Mouse (Mus musculus): ENCODE measurements around the gene Hoga1. TPM values are rescaled to one million over a fixed set of nuclear protein-coding genes. Genes with fewer than 3 reads are reported as not detected.

Gene Hoga1
- polyA plus RNA-seq (2012; ENCODE audit: low replicate concordance) = 0.80 TPM in 1 of 2 replicates, not detected in the other

DNA sequence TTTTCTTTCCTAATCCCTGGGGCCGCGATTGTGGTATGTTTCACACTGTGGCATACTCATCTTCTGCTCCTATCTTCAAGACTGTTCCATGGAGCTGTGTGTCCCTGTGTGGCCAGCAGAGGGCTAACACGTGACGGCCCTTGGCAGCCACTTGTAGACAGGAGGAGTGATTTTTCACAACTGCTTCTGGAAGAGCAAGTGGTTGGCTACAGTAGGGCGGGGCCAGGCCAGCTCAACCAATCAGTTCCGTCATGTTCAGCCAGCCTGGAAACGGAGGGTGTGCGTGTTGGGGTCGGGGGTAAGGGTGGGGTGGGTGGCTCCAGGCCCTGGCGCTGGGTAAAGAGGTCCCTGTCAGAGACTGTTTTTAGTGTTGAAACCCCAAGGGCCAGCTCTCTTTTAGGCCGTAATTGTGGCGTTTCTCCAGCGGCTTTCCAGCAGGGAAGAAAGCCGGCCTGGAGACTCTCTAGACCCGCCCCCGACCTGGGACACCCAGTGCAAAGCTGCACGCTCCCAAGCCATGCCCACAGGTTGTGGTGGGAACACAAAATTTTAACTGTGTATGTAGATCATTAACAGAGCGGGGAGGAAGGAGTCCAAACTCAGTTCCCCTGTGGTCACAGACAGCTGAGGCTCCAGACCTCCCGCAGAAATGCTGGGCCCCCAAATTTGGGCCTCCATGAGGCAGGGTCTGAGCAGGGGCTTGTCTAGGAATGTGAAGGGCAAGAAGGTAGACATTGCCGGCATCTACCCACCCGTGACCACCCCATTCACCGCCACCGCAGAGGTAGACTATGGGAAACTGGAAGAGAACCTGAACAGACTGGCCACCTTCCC lies at the start of gene Hoga1:
TSS of gene Hoga1 (plus strand) at position 342 of the 834 bp plus-strand sequence.

DNA sequence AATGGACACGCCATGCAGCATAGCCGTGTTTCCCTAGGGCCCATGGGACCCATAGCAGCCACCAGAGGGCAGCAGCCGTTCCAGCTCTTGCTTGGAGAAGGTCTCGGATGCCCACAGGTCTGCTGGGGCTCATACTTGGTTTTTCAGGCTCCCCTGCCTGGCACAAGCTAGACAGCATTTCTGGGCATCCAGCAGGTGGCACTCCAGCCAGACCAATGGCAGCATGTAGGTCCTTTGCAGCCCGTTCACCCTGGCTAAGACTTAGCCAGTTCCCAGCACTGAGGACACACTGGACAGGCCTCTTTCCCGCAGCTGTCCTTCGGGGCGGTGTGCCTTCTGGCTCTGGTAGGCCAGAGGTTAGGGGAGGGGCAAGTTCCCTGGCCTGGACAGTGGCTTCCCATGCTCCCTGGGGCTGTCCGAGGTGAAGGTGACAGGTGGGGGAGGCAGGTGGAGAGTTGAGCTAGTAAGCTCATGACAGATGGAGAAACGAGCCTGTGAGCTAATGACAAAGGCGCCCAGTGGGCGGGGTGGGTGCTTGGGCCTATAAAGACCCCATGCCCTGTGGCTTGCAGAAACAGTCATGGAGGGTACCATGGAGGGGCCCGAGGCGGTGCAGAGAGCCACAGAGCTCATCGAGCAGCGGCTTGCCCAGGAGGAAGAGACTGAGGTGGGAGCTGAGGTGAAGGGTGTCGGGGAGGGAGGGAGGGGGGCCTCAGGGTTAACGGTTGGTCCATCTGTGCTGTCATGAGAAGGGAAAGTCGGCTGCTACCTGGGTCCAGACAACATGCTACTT lies 9.8 kb upstream of the Hoga1 start, which contains the start of gene Ankrd2:
TSS of gene Ankrd2 (plus strand) at position 545 of the 793 bp plus-strand sequence.

DNA sequence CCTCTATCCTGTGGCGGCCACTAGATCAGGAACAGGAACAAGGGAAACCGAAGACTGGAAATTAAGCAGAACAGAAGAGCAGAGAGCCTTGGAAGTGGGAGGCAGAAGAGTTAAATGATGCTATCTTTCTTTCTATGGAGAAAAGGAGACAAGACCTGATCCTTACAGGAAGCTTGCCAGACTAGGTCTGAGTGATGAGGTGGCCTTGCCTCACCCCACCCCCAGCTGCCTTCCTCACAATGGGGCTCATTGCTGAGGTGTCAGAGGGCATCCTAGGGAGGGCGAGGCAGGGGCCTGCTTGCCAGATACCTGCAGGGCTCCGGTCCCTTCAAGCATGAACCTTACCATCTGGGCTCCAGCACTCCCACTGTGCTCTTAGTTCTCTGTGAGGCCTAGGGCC lies 6.5 kb downstream of the Hoga1 start, which contains the start of gene 4933411K16Rik:
TSS of gene 4933411K16Rik (plus strand) at position 301 of the 400 bp plus-strand sequence.

DNA sequence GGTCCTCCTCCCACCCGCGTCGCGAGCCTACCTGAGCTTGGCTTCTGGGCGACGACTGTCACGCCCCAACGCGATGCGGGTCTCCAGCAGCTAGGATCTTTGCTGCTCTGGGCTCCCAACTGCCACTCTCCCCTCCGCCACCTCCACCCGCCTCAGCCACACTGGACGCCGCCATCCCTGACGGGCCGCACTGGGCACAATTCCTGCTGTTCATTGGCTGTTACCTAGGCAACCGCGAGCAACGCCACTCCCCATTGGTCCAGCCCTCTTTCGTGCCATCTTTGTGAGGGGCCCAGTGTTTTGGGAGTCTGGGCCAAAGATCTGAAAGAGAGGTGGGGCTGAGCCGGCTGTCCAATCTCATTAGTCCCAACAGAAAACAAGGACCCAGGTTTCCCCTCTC lies 40.8 kb downstream of the Hoga1 start, which contains the start of gene Morn4:
TSS of gene Morn4 (minus strand) at position 192 of the 400 bp plus-strand sequence.

DNA sequence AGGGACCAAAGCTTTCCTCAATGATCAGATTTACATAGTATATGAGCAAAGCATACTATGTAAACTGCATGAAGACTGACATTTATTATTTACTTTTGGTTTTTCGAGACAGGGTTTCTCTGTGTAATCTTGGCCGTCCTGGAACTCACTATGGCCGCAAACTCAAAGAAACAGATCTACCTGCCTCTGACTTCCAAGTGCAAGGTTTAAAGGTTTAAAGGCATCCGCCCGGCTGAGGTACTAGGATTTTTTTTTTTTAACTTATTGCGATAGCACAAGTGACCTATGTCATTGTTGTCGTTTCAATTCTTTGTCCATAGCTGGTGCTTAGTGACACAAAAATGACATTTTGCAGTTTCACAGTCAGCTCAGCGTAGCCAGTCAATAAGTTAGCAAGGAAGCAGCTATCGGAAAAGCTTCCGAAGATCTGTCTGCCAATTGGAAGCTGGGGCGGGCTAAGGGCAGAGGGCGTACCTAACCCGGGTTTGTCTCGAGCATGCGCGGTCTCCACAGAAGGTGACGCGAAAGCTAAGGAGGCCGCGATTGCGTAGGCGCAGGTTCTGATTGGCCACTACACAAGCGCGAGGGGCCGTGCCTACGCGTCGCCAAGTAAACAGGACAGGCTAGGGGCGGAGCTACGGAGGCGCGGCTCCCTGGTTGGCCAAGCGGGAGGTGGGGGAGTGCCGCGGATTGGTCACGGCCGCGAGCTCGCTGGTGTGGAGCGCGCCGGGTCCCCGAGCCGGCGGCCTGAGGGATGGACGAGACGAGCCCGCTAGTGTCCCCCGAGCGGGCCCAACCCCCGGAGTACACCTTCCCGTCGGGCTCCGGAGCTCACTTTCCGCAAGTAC lies 44.6 kb downstream of the Hoga1 start, which contains the start of gene Pi4k2a:
TSS of gene Pi4k2a (plus strand) at position 723 of the 848 bp plus-strand sequence.

Other genes with a start within 250 kb of the Hoga1 start
- gene Arhgap19, start 243.6 kb upstream of the Hoga1 start, polyA plus RNA-seq (2012; ENCODE audit: low replicate concordance) = 1.1 and 1.4 TPM in 2 replicates
- 14.5 and 27.0 TPM in 2 replicates for gene Frat1, start 215.6 kb upstream of the Hoga1 start, polyA plus RNA-seq (2012; ENCODE audit: low replicate concordance)
- gene Frat2, start 197.5 kb upstream of the Hoga1 start, polyA plus RNA-seq (2012; ENCODE audit: low replicate concordance) = 12.4 and 20.4 TPM in 2 replicates
- 8.6 and 10.4 TPM in 2 replicates for gene Rrp12, start 149.4 kb upstream of the Hoga1 start, polyA plus RNA-seq (2012; ENCODE audit: low replicate concordance)
- 97.8 and 113 TPM in 2 replicates for gene Pgam1, start 133.7 kb upstream of the Hoga1 start, polyA plus RNA-seq (2012; ENCODE audit: low replicate concordance)
- gene Exosc1, start 112.2 kb upstream of the Hoga1 start, polyA plus RNA-seq (2012; ENCODE audit: low replicate concordance) = 4.3 and 12.1 TPM in 2 replicates
- gene Zdhhc16, start 112.1 kb upstream of the Hoga1 start, polyA plus RNA-seq (2012; ENCODE audit: low replicate concordance) = 19.2 and 21.3 TPM in 2 replicates
- 16.1 and 17.4 TPM in 2 replicates for gene Mms19, start 64.5 kb upstream of the Hoga1 start, polyA plus RNA-seq (2012; ENCODE audit: low replicate concordance)
- gene Ubtd1, start 63.8 kb upstream of the Hoga1 start, polyA plus RNA-seq (2012; ENCODE audit: low replicate concordance) = 21.5 and 23.0 TPM in 2 replicates
- 0.88 and 2.3 TPM in 2 replicates for gene Ankrd2, start 9.6 kb upstream of the Hoga1 start, polyA plus RNA-seq (2012; ENCODE audit: low replicate concordance)
- 0.08 TPM in 1 of 2 replicates, not detected in the other for gene 4933411K16Rik, start 6.6 kb downstream of the Hoga1 start, polyA plus RNA-seq (2012; ENCODE audit: low replicate concordance)
- gene Morn4, start 40.7 kb downstream of the Hoga1 start, polyA plus RNA-seq (2012; ENCODE audit: low replicate concordance) = 0.08 TPM in 2 replicates
- gene Pi4k2a, start 44.9 kb downstream of the Hoga1 start, polyA plus RNA-seq (2012; ENCODE audit: low replicate concordance) = 28.0 and 54.8 TPM in 2 replicates
- gene Avpi1, start 83.4 kb downstream of the Hoga1 start, polyA plus RNA-seq (2012; ENCODE audit: low replicate concordance) = 26.7 and 58.4 TPM in 2 replicates
- 17.7 and 33.9 TPM in 2 replicates for gene Marveld1, start 101.8 kb downstream of the Hoga1 start, polyA plus RNA-seq (2012; ENCODE audit: low replicate concordance)
- gene Zfyve27, start 118.3 kb downstream of the Hoga1 start, polyA plus RNA-seq (2012; ENCODE audit: low replicate concordance) = 26.0 and 40.9 TPM in 2 replicates
- not detected in 2 replicates for gene Sfrp5, start 156.6 kb downstream of the Hoga1 start, polyA plus RNA-seq (2012; ENCODE audit: low replicate concordance)
- 0.03 TPM in 1 of 2 replicates, not detected in the other for gene Golga7b, start 202.0 kb downstream of the Hoga1 start, polyA plus RNA-seq (2012; ENCODE audit: low replicate concordance)

Measured in hematopoietic multipotent progenitor cell, adult 10-12 weeks (in vitro differentiated cells).